Mouse (Mus musculus): Measurements from ENCODE around the gene Vangl2. TPM values are rescaled to one million over a fixed set of nuclear protein-coding genes. Genes with fewer than 3 reads are reported as not detected.

Gene Vangl2
- total RNA-seq (2021), result 10 to 100 TPM; 62.0 to 65.3 TPM

DNA sequence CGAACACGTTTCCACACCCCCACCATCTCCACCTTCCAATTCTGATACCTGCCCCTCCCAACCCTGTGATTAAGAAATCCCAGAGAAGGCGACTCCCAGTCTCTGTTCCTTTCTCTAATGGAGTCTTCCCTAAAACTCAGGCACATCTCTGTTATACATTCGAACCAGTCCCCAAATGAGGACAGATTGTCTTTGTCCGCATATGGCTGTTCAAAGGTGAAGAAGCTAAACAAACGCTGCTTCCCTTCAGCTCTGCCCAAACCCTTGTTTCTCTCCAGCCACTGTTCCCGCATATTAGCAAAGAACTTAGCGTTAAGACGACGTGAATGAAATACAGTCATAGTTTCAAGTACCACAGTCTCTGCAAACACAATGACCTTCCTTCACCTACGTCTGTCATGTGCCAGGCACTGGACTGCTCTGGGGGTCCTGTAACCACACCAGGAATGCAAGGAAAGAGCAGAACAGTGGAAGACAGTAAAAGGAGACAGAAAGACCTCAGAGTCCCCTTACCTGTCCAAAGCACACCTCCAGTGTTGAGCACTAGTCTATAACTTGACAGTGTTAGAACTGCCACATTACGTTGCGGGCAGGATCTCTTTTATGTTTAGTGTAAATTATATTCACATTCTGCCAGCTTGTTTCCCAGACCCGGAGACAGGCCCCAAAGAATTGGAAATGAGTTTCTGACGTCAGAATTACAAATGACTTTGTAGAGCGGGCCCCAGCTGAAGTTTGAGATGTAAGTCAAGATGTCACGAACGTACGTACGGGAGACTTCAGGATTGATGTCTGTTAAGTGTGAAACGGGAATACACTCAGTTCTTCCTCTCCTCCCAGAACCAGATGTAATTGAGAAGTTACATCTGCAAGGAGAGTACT lies at the start of gene Vangl2:
Vangl2 (minus strand) TSS at position 51 of the 882 bp plus-strand sequence.
- intact Hi-C loops (cut with DNase I), result loop anchor here (10.0 kb wide), 1 partner anchor 214 kb away; no protein-coding TSS in a partner anchor
- no peak for DNase-seq

DNA sequence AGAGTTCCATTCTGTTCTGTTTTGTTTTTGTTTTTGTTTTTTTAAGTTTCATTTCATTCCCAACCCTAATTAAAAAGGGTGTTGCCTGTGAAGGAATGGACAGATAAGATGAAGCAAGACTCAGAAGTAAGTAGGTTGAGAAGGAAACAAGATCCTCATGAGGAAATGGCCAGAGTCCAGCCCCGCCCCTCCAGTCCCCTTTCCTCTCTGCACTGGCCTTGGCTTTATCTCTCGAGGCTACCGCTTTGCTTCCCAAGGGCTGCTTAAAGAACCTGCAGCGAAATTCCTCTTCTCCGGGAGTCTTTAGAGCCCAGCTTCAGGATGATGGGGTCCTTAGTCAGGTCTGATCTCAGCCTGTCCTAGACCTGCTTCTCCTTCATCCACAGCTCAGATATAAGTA lies 49.7 kb upstream of the Vangl2 start:
- DNase-seq, result no peak
- intact Hi-C loops (cut with DNase I), result no loop called here

DNA sequence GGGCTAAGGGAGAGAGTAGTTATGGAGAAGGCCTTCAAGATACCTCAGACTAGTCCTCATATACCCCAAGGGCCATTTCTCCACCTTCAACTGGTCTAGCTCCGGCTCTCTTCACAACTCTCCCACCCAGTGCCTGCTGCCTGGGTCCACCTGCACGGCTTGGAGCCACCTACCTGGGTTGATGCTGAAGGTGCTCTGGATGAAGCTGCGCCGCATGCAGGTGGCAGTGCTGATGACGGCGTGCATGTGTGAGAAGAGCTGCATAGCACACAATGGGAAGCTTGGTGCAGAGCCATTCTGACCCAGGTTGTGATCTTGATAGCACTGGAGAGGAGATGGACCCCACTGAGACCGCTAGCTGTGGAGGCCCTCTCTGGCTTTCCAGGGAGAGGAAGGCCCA lies 44.4 kb upstream of the Vangl2 start:
- intact Hi-C loops (cut with DNase I), result no loop called here
- DNase-seq, result no peak

DNA sequence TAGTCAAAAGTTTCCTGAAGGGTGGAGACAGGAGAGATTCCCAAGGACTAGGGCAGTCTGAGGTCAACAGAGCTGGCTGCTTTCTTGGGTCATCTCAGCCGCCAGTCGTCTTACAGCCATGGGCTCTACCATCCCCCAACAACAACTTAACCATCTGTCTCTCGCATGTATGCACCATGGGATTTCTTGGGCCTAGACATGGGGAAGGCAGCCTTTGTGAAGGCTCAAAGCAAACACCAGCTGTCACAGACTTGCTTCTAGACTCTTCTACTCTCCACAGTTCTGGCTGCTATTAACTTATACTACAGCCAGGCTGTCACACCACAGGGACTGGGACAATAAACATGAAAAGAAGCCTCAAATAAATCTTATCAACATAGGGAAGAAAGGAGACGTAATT lies 43.3 kb upstream of the Vangl2 start:
- DNase-seq, result no peak
- intact Hi-C loops (cut with DNase I), result no loop called here

DNA sequence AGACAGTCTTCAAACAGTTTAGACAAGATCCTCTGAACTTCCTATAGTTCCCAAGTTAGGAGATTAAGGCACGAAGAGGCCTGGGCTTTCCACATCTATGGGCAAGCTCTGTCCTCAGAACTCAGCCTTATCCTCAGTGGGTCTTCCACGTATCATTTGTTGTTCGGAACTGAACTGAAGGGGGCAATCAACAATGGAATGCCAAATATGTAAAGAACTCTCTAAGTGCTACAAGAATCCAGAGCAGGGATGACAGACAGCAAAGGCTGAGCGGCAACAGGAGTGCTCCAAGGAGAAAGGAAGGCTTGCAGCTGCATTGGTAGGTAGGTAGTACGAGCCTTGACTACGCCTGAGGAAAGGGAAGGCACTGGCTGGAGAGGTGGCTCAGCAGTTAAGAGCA lies 42.0 kb upstream of the Vangl2 start:
- intact Hi-C loops (cut with DNase I), result no loop called here
- DNase-seq, result no peak

DNA sequence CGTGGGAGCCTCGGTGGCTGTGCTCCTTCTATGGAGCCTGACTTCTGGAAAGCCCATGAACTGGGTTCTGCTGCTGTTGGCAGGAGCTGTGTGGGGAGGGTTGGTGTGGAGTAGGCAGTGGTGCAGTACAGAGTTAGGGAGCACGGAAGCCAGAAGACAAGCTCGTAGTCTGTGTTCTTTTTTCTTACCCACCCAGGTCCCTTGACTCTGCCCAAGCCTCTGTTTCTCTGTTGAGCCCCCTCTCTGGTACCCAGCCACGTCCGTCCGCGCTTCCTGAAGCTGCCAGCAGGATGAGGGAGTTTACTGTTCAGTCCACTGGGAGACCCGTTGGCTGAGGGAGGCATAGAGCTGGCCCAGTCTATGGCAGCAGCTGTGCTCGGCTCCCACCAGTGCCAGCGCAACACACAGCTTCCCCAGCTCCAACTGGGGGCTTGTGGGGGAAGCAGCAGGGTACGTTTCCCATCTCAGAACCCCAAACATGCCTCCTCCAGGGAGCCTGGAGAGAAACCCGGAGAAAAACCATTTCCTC lies 36.4 kb upstream of the Vangl2 start:
- peak; percentile 88 for DNase-seq
- intact Hi-C loops (cut with DNase I), result no loop called here

DNA sequence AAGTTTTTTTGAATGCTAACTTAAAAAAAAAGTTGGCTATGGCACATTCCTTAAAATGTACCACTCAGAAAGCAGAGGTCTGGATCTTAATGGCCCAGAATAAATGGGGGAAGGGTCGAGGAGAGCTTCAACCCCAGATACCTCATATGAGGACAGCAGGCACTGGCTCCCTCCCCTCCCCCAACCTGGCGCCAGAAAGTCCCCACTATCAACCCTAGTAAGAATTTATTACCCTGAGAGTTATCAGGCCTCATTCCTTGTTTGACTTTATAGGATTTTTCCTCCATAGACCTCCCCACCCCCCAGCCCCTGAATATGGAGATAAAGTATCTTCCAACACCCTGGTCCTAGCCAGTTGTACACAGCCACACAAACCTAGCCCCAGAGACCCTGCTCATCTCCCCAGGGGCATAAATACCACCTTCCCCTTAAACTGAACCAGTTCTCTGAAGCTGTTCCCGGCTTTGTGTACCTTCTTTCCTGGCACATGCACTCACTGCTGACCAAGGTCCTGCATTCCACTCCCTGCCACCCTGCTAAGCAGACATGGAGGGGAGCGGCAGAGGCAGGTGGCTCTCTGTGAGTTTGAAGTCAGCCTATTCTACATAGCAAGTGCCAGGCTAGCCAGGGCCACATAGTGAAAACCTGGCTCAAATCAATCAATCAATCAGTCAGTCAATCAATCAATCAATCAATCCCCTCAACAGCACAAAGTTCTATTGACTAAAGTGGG lies 35.2 kb upstream of the Vangl2 start:
- intact Hi-C loops (cut with DNase I), result no loop called here
- no peak for DNase-seq

DNA sequence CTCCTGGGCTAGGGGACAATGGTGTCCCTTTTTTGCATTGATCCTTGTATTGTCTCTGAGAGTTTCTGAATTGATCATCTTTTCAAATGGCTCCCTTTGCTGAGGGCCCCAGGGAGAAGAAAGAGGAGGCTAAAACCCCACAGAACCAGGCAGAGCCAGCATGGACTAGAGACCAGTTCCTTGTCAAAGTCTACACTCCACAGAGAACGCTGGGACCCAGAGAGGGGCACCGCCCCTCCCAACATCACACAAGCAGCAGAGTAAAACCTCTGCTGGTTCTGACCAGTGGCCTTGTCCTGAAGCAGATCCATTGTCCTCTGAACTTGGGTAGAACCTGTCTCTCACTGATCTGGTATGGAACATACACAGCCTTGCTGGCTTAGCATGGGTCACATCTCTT lies 33.9 kb upstream of the Vangl2 start:
- intact Hi-C loops (cut with DNase I), result no loop called here
- no peak for DNase-seq

DNA sequence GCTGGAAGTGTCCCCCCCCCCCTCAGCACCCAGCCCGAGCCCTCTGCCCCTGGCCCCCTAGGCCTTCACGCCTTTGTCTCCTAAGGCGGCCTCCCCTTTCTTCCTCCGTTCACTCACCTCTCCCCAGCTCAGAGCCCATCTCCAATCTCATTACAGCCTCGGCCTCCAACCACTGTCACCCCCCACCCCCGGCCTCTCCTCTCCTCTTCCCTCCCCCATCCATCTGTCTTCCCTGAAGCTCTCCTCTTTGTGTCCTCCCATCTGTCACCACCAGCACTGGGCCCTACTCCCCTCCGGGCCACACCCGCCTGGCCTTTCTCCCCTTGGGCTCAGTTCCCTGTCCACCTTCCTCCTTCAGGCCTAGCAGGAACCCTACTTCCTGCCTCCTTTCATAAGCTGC lies 33.0 kb upstream of the Vangl2 start:
- peak; percentile 84 for DNase-seq
- intact Hi-C loops (cut with DNase I), result no loop called here

DNA sequence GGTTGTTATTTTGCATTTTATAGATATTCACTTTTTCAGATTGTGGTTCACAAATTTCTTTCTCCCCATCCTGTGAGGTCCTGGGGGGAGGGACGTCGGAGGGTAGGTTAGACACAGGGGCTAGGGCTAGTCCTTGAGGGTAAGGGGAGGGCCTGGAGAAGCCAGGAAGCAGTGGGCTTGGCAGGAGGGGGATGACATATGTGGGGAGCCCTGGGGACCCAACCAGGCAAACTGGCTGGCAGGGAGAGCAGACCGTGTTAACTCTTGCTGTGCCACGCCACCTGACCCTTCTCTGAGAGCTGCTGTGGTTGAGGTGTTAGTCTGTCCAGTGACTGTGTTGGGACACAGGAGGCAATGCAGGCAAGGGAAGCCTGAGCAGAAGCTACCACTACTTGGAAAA lies 32.4 kb upstream of the Vangl2 start:
- peak; percentile 89 for DNase-seq
- intact Hi-C loops (cut with DNase I), result no loop called here

DNA sequence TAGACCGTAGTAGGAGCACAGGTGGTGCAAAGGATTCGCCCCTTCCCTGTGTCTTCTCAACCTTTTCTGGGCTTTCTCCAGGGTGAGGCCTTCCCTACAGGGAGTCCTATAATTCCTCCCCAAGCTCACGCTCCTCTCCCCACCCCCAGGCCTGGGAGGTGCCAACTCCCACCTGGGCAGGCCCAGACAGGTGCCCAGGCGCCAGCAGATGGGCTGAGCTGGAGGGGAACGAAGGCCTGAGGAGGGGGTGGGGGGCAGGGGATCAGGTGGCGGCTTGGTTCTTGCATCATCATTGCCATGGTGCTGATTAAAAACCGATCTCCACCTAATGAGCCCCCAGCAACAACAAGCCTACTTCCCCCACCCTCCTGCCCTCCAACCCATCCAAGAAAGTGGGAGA lies 30.6 kb upstream of the Vangl2 start:
- intact Hi-C loops (cut with DNase I), result no loop called here
- peak; percentile 61 for DNase-seq

DNA sequence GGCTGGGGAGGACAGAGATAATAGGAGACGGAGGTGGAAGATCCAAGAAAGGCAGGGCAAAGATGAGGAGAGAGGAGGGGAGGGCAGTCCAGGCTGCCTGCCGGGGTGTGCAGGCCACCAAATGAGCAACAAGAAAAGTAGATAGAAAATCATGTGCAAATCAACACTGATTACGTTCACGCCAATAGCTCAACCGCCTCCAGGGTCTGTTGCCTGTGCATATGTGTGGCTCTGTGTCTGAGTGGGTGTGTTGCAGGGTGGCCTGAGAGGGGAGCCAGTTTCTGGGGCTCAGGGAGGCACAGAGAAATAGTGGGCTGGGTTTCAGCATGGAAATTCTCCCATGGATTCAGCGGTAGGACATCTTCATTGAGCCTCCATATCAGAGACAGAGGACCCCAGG lies 30.1 kb upstream of the Vangl2 start:
- intact Hi-C loops (cut with DNase I), result no loop called here
- peak; percentile 72 for DNase-seq

DNA sequence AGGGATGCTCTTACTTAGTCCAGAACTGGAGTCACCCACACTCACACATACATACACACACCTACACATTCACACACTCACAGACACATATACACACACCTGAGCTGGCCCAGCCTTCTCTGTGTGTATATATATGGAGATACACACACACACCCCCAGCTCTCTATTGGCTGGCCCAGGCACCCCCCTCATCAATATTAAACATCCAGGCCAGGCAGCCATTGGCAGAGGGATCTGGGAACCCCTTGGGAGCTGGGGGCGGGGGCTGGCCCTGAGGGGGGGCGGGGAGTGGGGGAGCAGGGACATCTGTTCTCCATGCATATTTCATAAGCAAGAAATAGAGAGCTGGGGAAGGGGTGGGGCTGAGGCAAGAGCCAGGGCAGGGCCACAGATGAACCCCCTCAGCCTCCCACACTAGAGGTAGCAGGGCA lies 29.3 kb upstream of the Vangl2 start, which contains the start of gene Nhlh1:
Nhlh1 (minus strand) TSS at position 83 of the 431 bp plus-strand sequence.
- DNase-seq, result peak; percentile 89
- intact Hi-C loops (cut with DNase I), result no loop called here

DNA sequence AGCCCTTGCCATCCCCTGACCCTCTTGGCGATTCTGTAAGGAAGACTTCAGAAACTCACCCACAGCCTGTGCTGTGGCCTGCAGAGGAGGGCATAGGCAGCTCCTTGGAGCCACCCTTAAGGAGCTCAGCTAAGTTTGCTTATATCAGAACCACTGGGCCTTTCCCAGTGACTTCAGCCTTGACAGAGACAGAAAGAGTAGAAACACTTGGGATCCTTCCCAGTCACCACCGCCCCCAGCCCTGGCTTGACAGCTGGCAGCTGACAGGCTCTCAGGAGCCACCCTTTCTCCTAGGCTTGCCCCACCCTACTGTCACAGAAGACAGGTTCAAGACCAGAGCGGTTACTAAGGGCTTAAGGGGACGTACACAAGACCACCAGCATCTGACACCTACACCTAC lies 28.0 kb upstream of the Vangl2 start:
- DNase-seq, result no peak
- intact Hi-C loops (cut with DNase I), result no loop called here

DNA sequence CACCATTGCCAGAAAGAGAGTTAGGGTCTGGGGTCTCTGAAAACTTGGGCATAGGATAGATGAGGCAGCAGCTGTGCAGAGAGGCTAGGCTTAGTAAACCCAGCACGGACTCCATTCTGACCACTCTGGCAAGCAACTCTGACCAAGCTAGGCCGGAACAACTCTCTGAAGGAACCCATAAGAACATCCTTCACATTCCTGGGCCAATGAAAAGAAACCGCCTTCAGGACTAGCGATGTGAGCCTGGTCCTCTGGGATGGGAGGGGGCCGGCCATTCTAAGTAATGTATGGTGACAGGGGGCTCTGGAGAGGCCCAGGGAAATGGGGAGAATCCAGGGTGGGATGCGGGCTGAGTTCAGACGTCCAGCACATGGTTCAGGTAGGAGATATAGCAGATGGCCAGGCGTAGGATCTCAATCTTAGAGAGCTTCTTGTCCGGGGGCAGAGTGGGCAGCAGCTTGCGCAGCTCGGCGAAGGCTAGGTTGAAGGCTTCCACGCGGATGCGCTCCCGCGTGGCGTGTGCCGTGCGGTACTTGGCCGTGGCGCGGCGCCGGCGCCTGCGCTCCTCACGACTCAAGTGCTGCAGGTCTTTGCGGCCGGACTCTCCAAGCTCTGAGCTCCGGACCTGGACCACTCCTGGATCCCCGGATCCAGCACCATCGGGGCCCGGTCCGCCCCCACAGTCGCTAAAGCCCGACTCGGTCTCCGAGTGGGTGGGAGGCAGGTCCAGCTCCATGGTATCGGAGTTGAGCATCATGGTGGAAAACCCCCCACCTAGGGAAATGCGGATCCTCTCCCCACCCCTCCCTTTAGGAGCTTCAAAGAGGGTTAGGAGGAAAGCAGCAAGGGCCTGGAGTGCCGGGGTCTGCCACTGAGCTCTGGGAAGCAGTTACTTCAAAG lies 25.5 kb upstream of the Vangl2 start:
- intact Hi-C loops (cut with DNase I), result no loop called here
- DNase-seq, result no peak

DNA sequence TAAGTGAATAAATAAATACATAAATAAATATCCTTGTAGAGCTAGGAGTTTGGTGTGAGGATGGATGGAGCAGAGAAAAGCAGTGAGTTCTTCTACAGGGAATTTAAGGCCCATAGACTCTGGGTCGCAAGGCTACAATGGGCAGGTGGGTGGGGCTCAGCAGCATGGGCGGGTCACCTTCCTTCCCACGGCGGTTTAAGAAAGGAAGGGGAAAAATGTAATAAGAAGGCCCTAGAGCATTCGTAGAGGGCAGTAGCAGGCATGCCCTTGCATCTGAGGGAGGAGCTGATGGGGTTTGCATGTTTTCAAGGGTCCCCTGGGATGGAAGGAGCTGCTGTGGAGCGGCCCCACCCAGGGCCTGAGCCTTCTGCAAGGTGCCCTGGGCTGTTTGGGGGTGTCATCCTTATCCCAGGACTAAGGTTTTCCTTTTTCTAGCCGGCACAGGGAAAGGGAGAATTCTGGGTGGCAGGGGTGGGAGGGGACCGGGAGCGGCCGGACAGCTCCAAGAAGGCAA lies 24.6 kb upstream of the Vangl2 start:
- intact Hi-C loops (cut with DNase I), result no loop called here
- no peak for DNase-seq

DNA sequence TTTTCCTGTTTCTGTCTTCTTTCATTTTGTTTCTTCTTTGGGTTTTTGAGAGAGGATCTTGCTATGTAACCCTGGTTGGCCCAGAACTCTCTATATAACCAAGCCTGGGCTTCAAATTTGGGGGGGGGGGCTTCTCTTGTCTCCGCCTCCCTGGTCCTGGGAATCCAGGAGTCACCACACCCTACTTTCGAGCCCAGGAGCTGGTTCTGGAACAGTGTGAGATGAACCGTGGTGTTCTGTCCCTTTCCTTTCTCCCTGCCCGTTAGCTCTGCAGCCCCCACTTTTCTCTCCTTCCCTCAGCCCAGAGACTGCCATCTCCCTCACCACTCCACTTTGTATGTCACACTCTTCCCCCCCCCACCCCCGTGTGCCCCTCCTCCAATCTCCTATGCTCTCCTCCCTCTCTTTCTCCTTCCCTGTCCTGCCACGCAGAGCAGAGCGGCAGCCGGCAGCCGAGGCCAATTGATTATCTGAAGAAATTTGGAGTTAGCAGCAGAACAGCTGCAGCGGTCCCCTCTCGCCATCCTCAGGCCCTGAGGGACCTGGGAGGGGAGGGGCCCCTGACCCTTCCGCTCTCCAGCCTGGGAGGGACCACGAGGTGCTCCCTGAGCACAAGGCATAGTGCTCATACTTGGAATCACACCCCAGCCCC lies 21.0 kb upstream of the Vangl2 start:
- peak; percentile 54 for DNase-seq
- intact Hi-C loops (cut with DNase I), result no loop called here

DNA sequence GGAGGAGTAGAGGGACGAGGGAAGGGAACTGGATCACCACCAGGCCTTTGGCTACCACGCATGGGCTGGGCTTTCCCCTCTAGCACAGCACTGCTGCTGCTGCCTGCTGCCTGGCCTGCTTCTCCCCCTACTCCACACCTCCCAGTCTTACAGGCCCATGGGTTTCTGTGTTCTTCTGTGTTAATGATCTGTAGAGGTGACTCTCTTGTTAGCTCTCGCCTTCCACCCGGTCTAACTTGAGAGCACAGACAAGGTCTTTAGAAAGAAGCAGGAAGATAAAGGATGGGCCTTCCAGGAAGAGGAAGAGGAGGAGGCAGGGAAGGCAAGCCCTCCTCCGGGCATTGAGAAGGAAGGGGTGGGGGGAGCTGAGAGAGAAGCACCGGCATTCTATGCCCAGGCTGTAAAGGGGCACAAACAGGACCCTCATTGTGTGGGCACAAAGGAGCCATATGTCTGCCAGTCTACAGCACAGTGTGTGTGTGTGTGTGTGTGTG lies 20.0 kb upstream of the Vangl2 start:
- intact Hi-C loops (cut with DNase I), result no loop called here

DNA sequence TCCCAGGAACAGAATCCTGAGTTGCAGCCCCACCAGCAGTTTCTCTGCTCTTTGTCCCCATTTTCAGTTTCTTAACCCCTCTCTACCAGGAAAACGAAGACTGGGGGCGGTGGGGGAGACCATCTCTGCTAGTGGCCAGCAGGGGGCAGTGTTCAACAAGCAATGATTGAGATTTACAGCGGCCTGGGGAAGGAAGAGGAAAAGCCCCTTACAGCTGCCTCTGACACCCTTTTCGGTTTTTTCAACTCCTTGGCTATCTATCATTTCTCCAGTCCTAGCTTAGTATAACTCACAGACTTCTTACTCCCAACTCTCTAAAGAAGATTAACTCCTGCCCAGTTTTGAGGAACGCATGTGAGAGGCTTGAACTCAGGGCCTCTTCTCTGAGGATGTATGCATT lies 18.7 kb upstream of the Vangl2 start:
- intact Hi-C loops (cut with DNase I), result no loop called here
- DNase-seq, result peak; percentile 82

More for the DNA sequence above, 20.0 kb upstream of the Vangl2 start:
- DNase-seq, result no peak

DNA sequence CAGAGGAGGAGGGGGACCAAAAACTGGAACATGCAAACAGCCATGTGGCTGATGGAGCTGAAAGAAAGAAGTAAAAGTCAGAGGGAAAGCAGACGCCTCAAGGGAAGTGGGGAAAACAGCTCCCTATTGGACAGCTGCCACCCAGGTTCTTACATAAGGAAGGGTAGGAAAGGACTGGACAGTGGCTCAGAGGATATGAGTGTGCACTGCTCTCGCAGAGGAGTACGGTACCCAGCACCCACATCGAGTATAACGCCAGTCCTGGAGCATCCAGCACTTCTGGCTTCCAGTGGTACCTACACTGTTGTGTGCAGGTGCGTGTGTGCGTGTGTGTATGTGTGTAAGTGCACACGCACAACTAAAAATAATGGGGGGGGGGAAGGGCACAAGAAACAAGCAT lies 18.2 kb upstream of the Vangl2 start:
- intact Hi-C loops (cut with DNase I), result no loop called here

More for the DNA sequence above, 18.2 kb upstream of the Vangl2 start:
- DNase-seq, result no peak

Data from left cerebral cortex, postnatal 4 days (tissue).